Mouse (Mus musculus) WW6 (cell line): ENCODE data around the gene Braf.

Experiments used
- DNase-seq: peaks from one replicate; pipeline ENCODE4 v3.0.0-alpha.2; 2013; ENCODE audit warnings: low read depth, low spot score

Gene Braf

DNA sequence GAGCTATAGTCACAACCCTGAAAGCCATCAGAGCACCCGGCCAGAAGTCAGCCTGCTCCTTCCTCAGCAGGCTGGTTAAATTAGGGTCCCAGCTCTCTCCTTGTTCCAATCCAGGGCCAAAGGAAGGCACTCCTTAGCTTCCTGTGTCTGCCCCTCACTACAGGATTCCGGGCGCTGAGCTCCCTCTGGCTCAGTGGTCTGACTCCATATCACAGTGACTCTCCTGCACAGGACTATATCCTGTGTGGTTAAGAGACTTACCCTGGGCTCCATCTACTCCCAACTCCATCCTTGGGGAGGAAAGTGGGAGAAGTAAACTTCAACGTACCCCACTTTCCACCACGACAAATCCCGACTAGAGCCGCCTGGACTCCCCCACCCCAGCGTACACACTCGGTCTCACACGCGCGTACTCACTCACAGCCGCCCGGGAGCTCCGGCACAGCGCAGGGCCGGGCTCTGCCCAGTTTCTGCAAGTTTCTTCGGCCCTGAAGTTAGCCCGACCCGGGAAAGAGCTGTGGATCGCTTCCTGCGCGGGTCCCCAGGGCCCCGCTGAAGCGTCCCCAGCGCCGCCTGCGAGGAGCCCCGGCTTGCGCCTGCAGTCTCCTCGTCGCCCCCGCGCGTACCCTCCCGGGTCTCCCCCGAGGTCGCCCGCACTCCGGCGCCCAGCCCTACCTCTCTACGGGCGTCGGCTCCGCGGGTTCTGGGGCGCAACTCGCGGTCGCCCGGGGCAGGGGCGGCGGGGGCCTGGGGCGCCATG, 168.2 kb downstream of the Braf start:
- no peak for DNase-seq

GRCm38 (mm10) chr6:39555648-39555945, 169.7 kb downstream of the Braf start:
- DNase-seq, result no peak

GRCm38 (mm10) chr6:39554888-39555647, 170.2 kb downstream of the Braf start:
- no peak for DNase-seq
